Mouse (Mus musculus) liver, embryonic 14.5 days (tissue): Measurements from ENCODE around the gene Trmt13.

ENCODE experiments used
- CTCF ChIP-seq: IDR thresholded peaks from 2 replicates; pipeline ENCODE4 v1.5.1; 2016; ENCODE audit warnings: antibody characterized with exemption, low read depth, control low read depth
- EP300 ChIP-seq: IDR thresholded peaks from 2 replicates; pipeline ENCODE4 v1.6.1; 2016; ENCODE audit warnings: antibody characterized with exemption, low read depth

- TF ChIP-seq CTCF (no peak), EP300 (no peak)
These were observed 36.3 kb upstream of the Trmt13 start for GRCm38 (mm10) chr3:116650698-116651097.
